Mouse (Mus musculus) megakaryocyte, embryonic 14.5 days (primary cell): ENCODE data around the gene Coasy.

Experiments
- FLI1 ChIP-seq: IDR thresholded peaks from 2 replicates; pipeline ENCODE4 v1.6.1; 2012; ENCODE audit warnings: low read length, inconsistent platforms, mixed read lengths
- GATA1 ChIP-seq: IDR thresholded peaks from 3 replicates; pipeline ENCODE4 v1.6.1; 2012; ENCODE audit warnings: mixed read lengths, low read length, inconsistent platforms, borderline replicate concordance

GRCm38 (mm10) chr11:101082208-101083082 lies at the start of gene Coasy:
- TF ChIP-seq GATA1: no peak
- no peak for TF ChIP-seq FLI1
